Mouse (Mus musculus): ENCODE measurements at regions not wholly inside any gene's neighbourhood (a gene's known extent, or its start where the extent isn't known, plus 50 kb on each side); places are given as distances from the start of the nearest gene placed in this dataset.

GRCm38 (mm10) chr7:129772540-129773331 is 181.1 kb downstream of the Wdr11 start:
- DNase-seq = no peak

DNA sequence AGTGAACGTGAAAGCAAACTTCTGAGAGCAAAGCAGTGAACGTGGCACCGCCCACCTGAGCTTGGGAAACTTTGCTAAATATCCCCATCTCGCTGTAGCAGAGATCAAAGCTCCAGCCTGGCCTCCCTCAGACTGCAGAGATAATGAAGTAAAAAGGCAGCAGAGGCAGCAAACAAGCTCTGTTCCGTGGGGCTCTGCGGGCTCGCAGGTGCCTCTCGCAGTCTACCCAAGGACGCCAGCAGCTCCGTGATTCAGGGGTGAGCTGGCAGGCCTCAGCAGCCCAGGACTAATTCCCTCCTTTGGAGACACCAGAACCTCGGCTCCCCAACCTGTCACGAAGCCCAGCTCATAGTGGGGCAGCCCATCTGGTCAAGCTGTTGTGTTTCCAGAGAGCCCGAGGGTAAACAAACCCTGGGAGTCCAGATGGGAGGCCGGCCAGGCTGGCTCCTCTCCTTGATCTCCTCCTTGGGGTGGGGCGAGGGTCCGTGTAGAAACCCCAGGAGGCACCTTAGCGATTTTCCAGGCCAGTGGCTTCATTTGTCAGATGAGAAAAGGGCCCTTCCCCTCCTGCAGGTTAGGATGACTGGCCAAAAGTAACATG is 182.7 kb downstream of the Wdr11 start:
- peak; percentile 59 to 77 for DNase-seq

DNA sequence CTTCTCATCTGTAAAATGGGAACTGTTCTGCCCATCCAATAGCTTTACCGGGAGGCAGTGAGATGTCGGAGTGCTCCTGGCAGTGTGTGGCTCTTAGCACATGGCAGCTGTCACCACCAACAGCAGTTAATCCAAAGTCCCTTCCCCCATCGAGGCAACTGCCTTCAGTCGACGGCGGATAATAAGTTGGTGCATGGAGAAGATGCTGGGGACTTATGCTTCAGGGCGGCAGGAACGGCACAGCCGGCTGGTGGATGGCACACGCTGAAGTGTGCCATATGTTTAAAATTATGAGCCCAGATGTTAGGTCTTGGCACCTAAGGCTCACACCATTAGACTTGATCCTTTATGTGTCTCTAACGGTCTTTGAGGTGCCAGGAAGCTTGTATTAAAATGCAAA is 183.5 kb downstream of the Wdr11 start:
- DNase-seq = no peak

DNA sequence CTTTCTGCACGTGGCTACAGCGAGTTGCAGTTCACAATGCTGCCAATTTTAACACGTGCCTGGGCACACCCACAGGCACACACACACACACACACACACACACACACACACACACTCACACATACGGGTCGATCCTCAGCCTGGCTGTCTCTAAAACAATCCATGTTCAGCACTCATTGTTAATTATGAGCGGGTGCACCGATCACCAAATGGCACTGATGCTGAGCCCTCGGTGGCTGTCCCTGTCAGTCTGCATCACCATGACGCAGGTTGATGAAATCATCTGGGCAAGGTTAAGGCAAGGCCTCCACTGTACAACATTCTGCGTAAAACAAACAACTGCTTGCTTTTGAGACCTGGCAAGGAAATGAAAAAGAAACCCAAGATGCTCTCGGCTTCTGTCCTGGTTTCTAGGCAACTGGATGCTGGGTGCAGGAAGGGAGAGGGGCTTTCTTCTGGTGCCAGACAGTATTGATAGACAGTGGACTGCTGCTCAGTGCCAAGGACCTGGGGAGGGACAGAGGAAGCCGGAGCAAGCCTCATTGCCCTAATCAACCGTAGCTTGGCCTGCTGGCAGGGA is 187.3 kb downstream of the Wdr11 start:
- no peak for DNase-seq

GRCm38 (mm10) chr7:129779939-129780338 is 188.3 kb downstream of the Wdr11 start:
- DNase-seq = no peak

GRCm38 (mm10) chr7:129781756-129782155 is 190.1 kb downstream of the Wdr11 start:
- no peak for DNase-seq

- peak; percentile 42 to 73 for DNase-seq
These were observed 193.3 kb downstream of the Wdr11 start for GRCm38 (mm10) chr7:129784966-129785365.

GRCm38 (mm10) chr7:129787011-129787410 is 195.3 kb downstream of the Wdr11 start:
- DNase-seq = no peak

GRCm38 (mm10) chr7:129787736-129788135 is 196.1 kb downstream of the Wdr11 start:
- DNase-seq = no peak

GRCm38 (mm10) chr7:129789461-129789860 is 197.8 kb downstream of the Wdr11 start:
- no peak for DNase-seq

DNA sequence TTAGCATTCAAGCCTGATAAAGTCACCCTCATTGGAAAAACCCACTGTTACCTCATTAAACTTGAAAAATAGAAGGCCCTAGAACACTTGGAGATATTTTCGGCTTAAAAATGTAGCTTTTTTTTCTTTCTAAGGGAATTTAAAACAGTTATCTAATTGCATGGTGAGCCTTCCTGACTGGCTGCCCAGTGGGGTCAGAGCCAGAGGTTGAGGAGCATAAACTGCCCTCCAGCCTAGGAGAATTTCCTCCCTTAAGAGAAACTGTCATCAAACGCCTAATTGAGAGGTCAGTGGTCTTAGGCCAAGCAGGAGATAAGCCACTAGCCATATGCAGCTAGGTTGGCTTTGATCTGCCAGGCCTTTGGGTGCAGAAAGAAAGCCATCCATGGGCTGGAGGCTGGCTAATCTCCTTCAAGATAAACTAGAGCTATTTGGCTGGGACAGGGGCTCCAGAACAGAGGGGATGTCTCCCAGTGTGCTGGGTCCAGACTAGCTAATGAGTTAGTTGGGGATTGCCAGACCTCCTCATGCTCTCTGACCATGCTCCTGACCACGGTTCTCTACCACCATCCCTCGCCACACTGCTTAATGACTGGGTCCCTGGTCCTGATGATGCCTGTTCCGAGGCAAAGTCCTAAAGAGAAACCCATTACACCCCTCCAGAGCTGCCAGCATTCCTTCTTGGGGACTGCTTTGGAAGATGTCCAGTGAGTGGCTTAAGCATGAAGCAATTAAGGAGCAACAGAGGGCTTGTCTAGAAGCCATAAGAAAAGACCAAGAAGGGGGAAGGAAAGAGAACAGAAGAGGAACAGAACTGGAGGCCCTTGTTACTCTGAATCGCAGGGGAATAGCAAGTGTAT is 199.2 kb downstream of the Wdr11 start:
- DNase-seq = no peak

GRCm38 (mm10) chr7:129791450-129791820 is 199.8 kb downstream of the Wdr11 start:
- DNase-seq = no peak

DNA sequence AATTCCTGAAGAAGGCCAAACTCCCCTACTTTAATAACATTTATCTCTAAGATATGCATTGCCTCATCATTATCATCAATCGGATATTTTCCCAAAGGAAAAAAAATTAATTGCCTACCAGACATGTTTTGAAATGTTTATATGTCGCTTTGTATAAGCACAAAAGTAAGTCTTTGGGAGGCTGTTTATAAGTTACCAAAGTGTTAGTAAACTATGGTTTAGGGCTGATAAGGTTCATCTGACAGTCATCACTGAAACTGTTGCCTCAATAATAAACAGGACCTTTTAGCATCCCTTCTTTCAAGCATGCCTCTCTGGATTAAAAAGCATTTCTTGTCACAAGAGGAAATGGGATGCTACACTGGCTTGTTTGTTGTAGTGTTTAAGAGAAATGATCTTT is 202.1 kb downstream of the Wdr11 start:
- no peak for DNase-seq

- DNase-seq = no peak
These were observed 202.6 kb downstream of the Wdr11 start for GRCm38 (mm10) chr7:129794276-129794675.

- no peak for DNase-seq
These were observed 206.9 kb downstream of the Wdr11 start for GRCm38 (mm10) chr7:129798525-129798924.

DNA sequence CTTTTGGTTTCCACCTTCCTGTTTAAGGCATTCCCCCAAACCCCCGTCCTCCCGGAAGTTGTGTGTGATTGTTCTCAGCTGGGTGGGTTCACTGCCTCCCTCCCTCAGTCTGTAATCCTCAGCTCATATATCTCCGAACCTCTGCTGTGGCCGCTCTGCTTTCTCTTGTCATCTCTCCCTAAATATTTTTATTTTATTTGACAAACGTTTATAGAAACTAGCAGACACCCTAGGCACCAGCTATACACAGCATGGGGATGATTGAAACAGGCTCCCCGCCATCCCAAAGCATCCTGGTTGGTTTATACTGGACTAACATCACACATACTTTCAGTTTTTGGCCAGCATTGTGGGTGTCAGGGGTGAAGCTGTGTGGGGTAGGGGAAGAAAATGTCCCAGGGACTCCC is 208.8 kb downstream of the Wdr11 start:
- DNase-seq = peak; percentile 37 to 62

DNA sequence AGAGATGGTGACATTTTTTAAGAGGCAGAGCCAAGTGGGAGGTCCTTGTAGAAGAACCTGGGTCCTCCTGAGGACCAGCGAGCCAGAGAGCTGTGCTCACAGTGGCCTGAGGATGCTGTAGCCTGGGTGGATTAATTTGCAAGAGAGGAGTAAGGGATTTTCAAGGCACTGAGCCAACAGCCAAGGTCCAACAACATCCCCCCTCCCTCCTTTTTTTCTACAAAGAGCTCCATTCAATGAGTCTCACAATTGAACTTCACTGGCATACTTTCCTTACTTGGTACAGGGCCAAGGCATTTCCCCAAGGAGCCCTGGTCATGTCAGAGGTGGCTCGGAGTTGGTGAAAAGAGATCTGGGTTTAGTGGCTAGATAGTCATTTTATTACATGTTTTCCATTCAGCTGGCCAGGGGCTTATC is 209.8 kb downstream of the Wdr11 start:
- no peak for DNase-seq

DNA sequence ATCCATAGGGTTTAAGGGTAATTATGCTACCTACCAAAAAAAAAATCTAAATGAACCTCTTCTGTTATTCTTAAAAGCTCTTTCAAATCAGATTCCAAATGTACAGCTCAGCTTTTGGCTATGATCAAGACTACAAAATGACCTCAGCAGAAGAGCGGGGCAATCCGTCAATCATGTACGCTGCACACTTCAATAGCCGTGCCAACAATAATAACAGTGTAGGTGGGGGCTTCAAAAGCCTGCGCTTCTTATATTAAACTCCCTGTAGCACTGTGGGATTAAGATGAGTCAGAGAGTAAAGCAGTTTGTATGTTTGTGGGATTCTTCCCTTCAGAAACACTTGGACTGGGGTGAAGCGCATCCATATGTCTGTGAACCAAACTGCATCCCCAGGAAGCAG is 210.5 kb downstream of the Wdr11 start:
- no peak for DNase-seq

GRCm38 (mm10) chr7:129805340-129805739 is 213.7 kb downstream of the Wdr11 start:
- DNase-seq = no peak

DNA sequence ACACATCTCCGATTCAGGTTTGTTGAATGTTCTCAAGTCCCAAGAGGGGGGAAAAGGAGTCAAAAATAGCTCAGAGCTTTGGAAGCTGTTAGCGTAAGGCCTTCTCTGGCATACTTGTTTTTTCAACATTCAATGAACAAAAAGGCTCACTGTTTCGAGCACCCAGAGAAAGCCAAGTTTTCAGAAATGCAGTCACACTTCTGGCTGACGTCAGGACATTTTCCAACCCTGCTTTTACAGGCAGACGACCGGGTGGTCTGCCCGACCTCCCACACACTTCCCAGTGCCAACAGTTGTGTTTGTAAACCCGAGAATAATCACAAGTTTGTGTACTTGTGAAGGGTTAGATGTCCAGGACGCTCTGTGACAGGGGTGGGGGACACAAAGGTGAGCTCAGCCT is 218.5 kb downstream of the Wdr11 start:
- DNase-seq = no peak

- DNase-seq = no peak
These were observed 218.9 kb downstream of the Wdr11 start for GRCm38 (mm10) chr7:129810565-129810964.

DNA sequence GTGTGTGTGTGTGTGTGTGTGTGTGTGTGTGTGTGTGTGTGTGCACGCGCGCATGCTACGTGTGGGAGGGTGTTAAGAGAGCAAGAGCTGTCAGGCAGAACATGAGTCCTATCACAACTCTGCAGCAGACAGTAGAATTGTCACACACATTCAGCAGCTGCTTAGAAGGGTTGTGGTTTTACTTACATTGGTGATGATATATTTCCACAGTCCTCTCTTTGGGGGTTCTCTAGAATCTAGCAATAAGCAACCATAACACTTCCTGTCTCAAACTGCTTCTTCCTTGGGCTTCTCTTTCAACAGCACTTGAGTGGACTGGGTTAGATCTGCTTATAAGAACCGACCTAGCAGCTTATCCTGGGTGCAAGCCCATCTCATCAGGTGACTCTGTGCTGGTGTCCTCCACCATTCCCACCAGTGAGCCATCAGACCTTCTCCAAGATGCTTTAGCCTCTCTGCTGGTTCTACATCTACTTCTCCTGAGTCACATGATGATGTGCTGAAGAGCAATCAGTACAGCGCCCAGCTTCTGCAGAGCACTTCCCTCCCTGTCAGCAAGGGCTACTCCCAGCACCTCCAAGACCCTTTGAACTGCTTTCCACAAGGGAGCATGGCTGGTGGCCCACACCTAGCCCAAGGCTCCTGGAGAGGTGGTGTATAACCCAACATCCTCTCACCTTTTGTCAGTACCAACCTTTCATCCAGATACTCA is 222.6 kb downstream of the Wdr11 start:
- peak; percentile 9 to 31 for DNase-seq

GRCm38 (mm10) chr7:129818833-129819232 is 227.2 kb downstream of the Wdr11 start:
- DNase-seq = no peak

Measured in thymus, postnatal 36 days (tissue).